Mouse (Mus musculus) neural tube, embryonic 13.5 days (tissue): ENCODE results near the gene Pabpn1l. TPM values are rescaled to one million over a fixed set of nuclear protein-coding genes. Genes with fewer than 3 reads are reported as not detected.

ENCODE experiments used
- ATAC-seq: fragments of 200-750 bp; cut with Nextera tagmentation; 2 replicates; pipeline ENCODE4 v1.8.0; 2017; ENCODE audit warnings: low read depth, mild to moderate bottlenecking, moderate TSS enrichment, moderate library complexity
- H3K27ac ChIP-seq: fragments of 300-500 bp; sonication (generic); replicated peaks from 2 replicates; pipeline ENCODE4 v1.5.1; 2015; ENCODE audit warnings: moderate library complexity, mild to moderate bottlenecking, inconsistent platforms
- H3K27me3 ChIP-seq: fragments of 300-500 bp; sonication (generic); 2 replicates; pipeline ENCODE4 v1.6.1; 2015; ENCODE audit warnings: mild to moderate bottlenecking, inconsistent platforms
- H3K36me3 ChIP-seq: fragments of 300-500 bp; sonication (generic); 2 replicates; pipeline ENCODE4 v1.6.1; 2015; ENCODE audit warnings: mild to moderate bottlenecking, inconsistent platforms
- H3K4me1 ChIP-seq: fragments of 300-500 bp; sonication (generic); replicated peaks from 2 replicates; pipeline ENCODE4 v1.6.1; 2015; ENCODE audit warnings: inconsistent platforms
- H3K4me2 ChIP-seq: fragments of 300-500 bp; sonication (generic); 2 replicates; pipeline ENCODE4 v1.6.1; 2015; ENCODE audit warnings: inconsistent platforms, mild to moderate bottlenecking, moderate library complexity
- H3K4me3 ChIP-seq: fragments of 300-500 bp; sonication (generic); 2 replicates; pipeline ENCODE4 v1.5.1; 2015; ENCODE audit warnings: mild to moderate bottlenecking, inconsistent platforms
- H3K9ac ChIP-seq: fragments of 300-500 bp; sonication (generic); 2 replicates; pipeline ENCODE4 v1.6.1; 2015; ENCODE audit warnings: moderate library complexity, mild to moderate bottlenecking, inconsistent platforms
- H3K9me3 ChIP-seq: fragments of 300-500 bp; sonication (generic); 2 replicates; pipeline ENCODE4 v1.6.1; 2016; ENCODE audit warnings: inconsistent platforms
- WGBS: fragments of 180-500 bp; shearing (Covaris S2); methylation state at CpG from one replicate; pipeline ENCODE4 v1.1.7; 2015; 5-methylcytosine and 5-hydroxymethylcytosine counted together
- microRNA-seq: library from miRNA; unstranded; fragments of <30 nt; microRNA quantifications from one replicate; pipeline ENCODE4, GENCODE M21; 2016
- polyA plus RNA-seq: library from polyadenylated mRNA; unstranded; fragments of >200 nt; fragmentation: Nextera tagmentation; extraction: Ambion mirVana; gene quantifications from 2 replicates; pipeline ENCODE4 v1.2.1, GENCODE M21; 2015

The Pabpn1l gene
- polyA plus RNA-seq, 1 experiment from 2014 or later, result not detected

DNA sequence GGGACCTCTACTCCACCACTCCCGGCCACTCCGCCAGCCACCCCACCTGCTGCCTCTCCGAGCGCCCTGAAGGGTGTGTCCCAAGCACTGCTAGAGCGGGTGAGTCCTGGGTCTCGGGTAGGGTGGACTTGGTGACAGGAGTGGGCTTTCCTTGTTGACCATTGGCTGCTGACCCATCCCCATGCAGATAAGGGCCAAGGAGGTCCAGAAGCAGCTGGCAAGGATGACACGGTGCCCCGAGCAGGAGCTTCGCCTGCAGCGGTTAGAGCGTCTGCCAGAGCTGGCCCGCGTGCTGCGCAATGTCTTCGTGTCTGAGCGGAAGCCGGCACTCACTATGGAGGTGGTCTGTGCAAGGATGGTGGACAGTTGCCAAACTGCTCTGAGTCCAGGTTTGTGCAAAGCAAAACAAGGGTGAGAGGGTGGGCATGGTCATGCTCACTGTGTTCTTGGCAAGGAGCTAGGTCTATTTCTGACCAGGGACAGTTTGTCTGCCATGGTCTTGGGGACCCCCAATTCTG, 50.7 kb downstream of the Pabpn1l start:
- peaks cover 57% of the 10 kb centered on the region for H3K4me1 ChIP-seq
- peaks cover 29% of the 10 kb centered on the region for H3K36me3 ChIP-seq
- H3K9me3 ChIP-seq, result no peaks in the 10 kb centered on the region
- no peak overlapping the region for H3K4me2 ChIP-seq
- no peak for ATAC-seq
- WGBS, result 93% methylated on average over 17 of the region's 17 CpGs
- H3K4me3 ChIP-seq, result no peak overlapping the region
- no peak overlapping the region for H3K27ac ChIP-seq
- H3K27me3 ChIP-seq, result no peaks in the 10 kb centered on the region
- no peak overlapping the region for H3K9ac ChIP-seq

DNA sequence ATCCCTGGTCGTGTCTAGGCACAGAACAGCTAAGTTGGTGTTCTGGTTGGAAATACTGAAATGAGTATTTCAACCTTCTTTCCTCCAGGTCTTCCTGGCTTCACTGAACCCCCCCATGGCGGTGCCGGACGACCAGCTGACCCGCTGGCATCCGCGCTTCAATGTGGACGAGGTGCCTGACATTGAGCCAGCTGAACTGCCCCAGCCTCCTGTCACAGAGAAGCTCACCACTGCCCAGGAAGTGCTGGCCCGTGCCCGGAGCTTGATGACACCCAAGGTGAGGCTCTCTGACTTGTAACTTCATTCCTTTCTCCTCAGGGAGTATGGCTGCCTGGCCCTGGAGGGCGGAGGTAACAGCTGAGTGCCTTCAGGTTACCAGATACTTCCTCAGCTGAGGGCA, 51.4 kb downstream of the Pabpn1l start:
- H3K4me2 ChIP-seq, result no peak overlapping the region
- no peak overlapping the region for H3K4me3 ChIP-seq
- H3K36me3 ChIP-seq, result peaks cover 29% of the 10 kb centered on the region
- ATAC-seq, result no peak
- 91% methylated on average over 11 of the region's 11 CpGs for WGBS
- H3K4me1 ChIP-seq, result peaks cover 59% of the 10 kb centered on the region
- H3K9ac ChIP-seq, result no peak overlapping the region
- H3K27ac ChIP-seq, result no peak overlapping the region
- H3K27me3 ChIP-seq, result no peaks in the 10 kb centered on the region
- no peaks in the 10 kb centered on the region for H3K9me3 ChIP-seq

DNA sequence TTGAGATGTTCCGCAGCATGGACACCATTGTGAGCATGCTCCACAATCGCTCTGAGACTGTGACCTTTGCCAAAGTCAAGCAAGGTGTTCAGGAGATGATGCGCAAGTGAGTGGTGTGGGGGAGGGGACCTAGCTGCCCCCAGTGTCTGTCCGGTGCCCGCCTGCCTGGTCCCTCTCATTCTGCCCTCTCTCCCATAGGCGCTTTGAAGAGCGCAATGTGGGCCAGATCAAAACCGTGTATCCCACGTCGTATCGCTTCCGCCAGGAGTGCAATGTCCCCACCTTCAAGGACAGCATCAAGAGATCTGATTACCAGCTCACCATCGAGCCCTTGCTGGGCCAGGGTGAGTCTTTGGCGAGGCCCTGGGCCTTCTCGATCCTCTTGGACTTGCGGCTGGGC, 52.5 kb downstream of the Pabpn1l start:
- Histone ChIP-seq H3K36me3 (peaks cover 29% of the 10 kb centered on the region), H3K9ac (no peak overlapping the region), H3K4me1 (peaks cover 48% of the 10 kb centered on the region), H3K4me3 (no peak overlapping the region), H3K27ac (no peak overlapping the region), H3K9me3 (no peaks in the 10 kb centered on the region), H3K27me3 (no peaks in the 10 kb centered on the region), H3K4me2 (no peak overlapping the region)
- no peak for ATAC-seq
- 97% methylated on average over 16 of the region's 16 CpGs for WGBS

Small RNA genes lying within 50 kb of the gene (microRNA-seq; reads per million reads assigned to microRNA genes)
- not detected for gene Mir6396

Other genes with a start within 250 kb of the Pabpn1l start
- 37.0 and 43.6 TPM in 2 replicates for gene Zc3h18, start 246.1 kb downstream of the Pabpn1l start, polyA plus RNA-seq
- gene Il17c, start 200.7 kb downstream of the Pabpn1l start, polyA plus RNA-seq, result not detected in 2 replicates
- gene Cyba, start 189.8 kb downstream of the Pabpn1l start, polyA plus RNA-seq, result 46.6 and 51.4 TPM in 2 replicates
- gene Mvd, start 179.3 kb downstream of the Pabpn1l start, polyA plus RNA-seq, result 46.6 and 53.8 TPM in 2 replicates
- gene Snai3, start 162.0 kb downstream of the Pabpn1l start, polyA plus RNA-seq, result 0.15 TPM in 1 of 2 replicates, not detected in the other
- 36.8 and 39.1 TPM in 2 replicates for gene Rnf166, start 146.7 kb downstream of the Pabpn1l start, polyA plus RNA-seq
- 57.4 and 63.7 TPM in 2 replicates for gene Ctu2, start 146.6 kb downstream of the Pabpn1l start, polyA plus RNA-seq
- 3.2 and 6.2 TPM in 2 replicates for gene Piezo1, start 71.4 kb downstream of the Pabpn1l start, polyA plus RNA-seq
- 7.3 and 9.2 TPM in 2 replicates for gene Cdt1, start 54.7 kb downstream of the Pabpn1l start, polyA plus RNA-seq
- 133 and 161 TPM in 2 replicates for gene Aprt, start 45.8 kb downstream of the Pabpn1l start, polyA plus RNA-seq
- gene Galns, start 11.3 kb downstream of the Pabpn1l start, polyA plus RNA-seq, result 5.5 and 6.5 TPM in 2 replicates
- 84.7 and 101 TPM in 2 replicates for gene Trappc2l, start 11.1 kb downstream of the Pabpn1l start, polyA plus RNA-seq
- 21.2 and 22.2 TPM in 2 replicates for gene Cbfa2t3, start 76.4 kb upstream of the Pabpn1l start, polyA plus RNA-seq
- gene Acsf3, start 152.7 kb upstream of the Pabpn1l start, polyA plus RNA-seq, result 15.6 and 17.1 TPM in 2 replicates
- 2.7 and 3.5 TPM in 2 replicates for gene Cdh15, start 225.2 kb upstream of the Pabpn1l start, polyA plus RNA-seq